Mouse (Mus musculus): ENCODE measurements around the gene Atp6v1e2. TPM values are rescaled to one million over a fixed set of nuclear protein-coding genes. Genes with fewer than 3 reads are reported as not detected.

Atp6v1e2 gene
- polyA plus RNA-seq, 2 experiments, result not detected

DNA sequence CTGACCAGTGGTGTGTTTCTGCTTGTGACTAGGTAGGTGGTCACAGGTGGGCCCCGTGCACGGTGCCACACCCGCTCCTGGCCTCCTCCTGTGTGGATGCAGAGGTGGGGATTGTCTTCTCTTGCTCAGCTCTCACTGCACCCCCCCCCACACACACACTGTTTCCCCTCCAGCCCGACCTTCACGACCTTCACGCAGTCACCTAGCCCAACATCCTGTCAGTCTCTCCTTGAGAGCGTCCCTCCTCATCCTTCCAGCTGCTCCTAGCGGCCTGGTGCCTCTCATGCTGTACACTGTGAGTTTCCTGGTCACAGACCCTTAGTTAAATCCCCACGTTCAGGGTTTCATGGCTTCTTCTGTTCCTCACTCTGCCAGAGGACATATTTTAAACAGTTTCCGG, 28.7 kb upstream of the Atp6v1e2 start:
- H3K4me2 ChIP-seq (ENCODE audit: low read depth), result no peak overlapping the region
- TF ChIP-seq CTCF (IDR thresholded peaks at IDR 0.05; ENCODE audit: low read depth), result no peak
- no peak for TF ChIP-seq EP300 (IDR thresholded peaks at IDR 0.05; ENCODE audit: low read depth)
- no peaks in the 10 kb centered on the region for H3K9me3 ChIP-seq (ENCODE audit: control insufficient read depth, low read length)
- H3K27ac ChIP-seq, result no peak overlapping the region
- 73% methylated on average over 10 of the region's 10 CpGs for WGBS (ENCODE audit: insufficient replicate concordance)
- H3K27me3 ChIP-seq (ENCODE audit: control insufficient read depth, insufficient read depth, low read length), result no peaks in the 10 kb centered on the region
- DNase-seq (ENCODE audit: low read depth in 3 of 3, low spot score in 3 of 3), result no peak
- ATAC-seq (ENCODE audit: insufficient read depth), result no peak
- no peaks in the 10 kb centered on the region for H3K36me3 ChIP-seq (replicated peaks; ENCODE audit: control insufficient read depth, insufficient read depth, low read depth)
- H3K4me1 ChIP-seq (replicated peaks; ENCODE audit: control insufficient read depth in 2 of 2, insufficient read depth in 2 of 2, low read length in 1 of 2), result peaks cover 0 to 6% of the 10 kb centered on the region in 2 experiments; a peak in 1 of 4 replicates
- H3K4me3 ChIP-seq (ENCODE audit: insufficient read depth in 1 of 2, low read depth in 2 of 2, low read length in 2 of 2), result no peak overlapping the region
- no peak overlapping the region for H3K9ac ChIP-seq (replicated peaks)

DNA sequence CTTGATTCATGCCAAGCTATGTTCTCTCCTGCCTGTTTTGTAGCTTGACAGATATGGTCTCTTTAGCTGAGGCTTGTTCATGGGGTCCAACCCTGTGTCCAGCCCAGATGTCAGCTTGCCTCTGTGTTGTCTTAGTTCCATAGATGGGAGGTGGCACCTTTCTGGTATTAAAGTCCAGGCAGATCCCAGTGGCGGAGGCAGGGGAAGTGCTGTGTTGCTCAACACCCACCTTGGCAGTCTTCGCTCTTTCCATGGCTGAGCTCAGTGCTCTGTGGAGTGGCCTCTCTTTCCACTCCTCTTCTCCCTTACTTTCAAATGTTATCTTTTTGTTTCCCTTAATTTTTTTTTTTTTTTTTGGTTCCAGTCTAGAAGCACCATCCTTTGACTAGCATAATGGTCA, 25.4 kb upstream of the Atp6v1e2 start:
- TF ChIP-seq CTCF (IDR thresholded peaks at IDR 0.05; ENCODE audit: low read depth) (no peak), EP300 (IDR thresholded peaks at IDR 0.05; ENCODE audit: low read depth) (no peak)
- Histone ChIP-seq H3K4me1 (replicated peaks; ENCODE audit: control insufficient read depth in 2 of 2, insufficient read depth in 2 of 2, low read length in 1 of 2) (peaks cover 0 to 6% of the 10 kb centered on the region in 2 experiments; a peak in 1 of 4 replicates), H3K4me2 (ENCODE audit: low read depth) (no peak overlapping the region), H3K9ac (replicated peaks) (no peak overlapping the region), H3K9me3 (ENCODE audit: control insufficient read depth, low read length) (no peaks in the 10 kb centered on the region), H3K36me3 (replicated peaks; ENCODE audit: control insufficient read depth, insufficient read depth, low read depth) (no peaks in the 10 kb centered on the region), H3K4me3 (ENCODE audit: insufficient read depth in 1 of 2, low read depth in 2 of 2, low read length in 2 of 2) (no peak overlapping the region), H3K27me3 (ENCODE audit: control insufficient read depth, insufficient read depth, low read length) (no peaks in the 10 kb centered on the region), H3K27ac (no peak overlapping the region)
- WGBS (ENCODE audit: insufficient replicate concordance), result 56% methylated on average over 2 of the region's 2 CpGs
- ATAC-seq (ENCODE audit: insufficient read depth) (no peak), DNase-seq (ENCODE audit: low read depth in 3 of 3, low spot score in 3 of 3) (no peak)

DNA sequence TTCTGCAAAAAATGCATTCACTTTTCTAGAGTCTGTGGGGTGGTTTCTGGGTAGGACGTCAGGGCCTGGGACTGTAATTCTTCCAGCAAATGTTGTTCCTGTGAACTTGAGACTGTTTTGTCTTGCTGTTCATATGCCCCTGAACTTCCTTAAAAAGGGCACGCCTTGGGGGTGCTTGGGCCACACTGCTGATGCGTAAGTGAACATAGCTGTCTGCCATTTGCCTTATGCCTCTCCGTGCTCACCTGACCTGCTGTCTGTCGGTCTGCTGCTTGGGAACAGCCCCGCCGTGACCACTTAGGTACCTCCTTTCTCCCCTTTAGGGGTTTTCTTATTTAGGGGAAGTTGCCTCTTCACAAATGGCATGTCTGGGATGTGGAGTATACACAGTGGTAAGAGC, 24.2 kb upstream of the Atp6v1e2 start:
- ATAC-seq (ENCODE audit: insufficient read depth), result no peak

DNA sequence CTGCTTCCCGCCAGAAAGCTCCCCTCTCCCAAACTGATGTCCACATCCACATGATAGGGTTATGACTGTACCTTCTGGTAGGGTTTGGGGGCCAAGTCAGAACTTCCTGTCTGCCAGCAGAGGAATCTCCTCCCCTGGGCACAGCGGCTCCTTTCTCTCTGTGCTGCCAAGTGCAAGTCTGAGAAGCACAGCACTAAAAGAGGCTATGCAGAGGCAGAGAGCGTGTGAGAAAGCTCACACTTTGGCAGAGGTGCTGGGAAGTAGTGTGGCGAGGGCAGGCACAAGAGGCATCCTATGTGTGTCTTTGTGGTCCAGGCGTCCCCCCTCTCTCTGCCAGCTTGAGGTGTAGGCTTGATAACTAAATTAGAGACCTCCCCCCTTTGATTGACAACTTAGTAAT, 23.3 kb upstream of the Atp6v1e2 start:
- TF ChIP-seq CTCF (IDR thresholded peaks at IDR 0.05; ENCODE audit: low read depth), result no peak
- Histone ChIP-seq H3K4me2 (ENCODE audit: low read depth) (no peak overlapping the region), H3K4me3 (ENCODE audit: insufficient read depth in 1 of 2, low read depth in 2 of 2, low read length in 2 of 2) (no peak overlapping the region), H3K9me3 (ENCODE audit: control insufficient read depth, low read length) (no peaks in the 10 kb centered on the region), H3K9ac (replicated peaks) (no peak overlapping the region), H3K27ac (no peak overlapping the region), H3K36me3 (replicated peaks; ENCODE audit: control insufficient read depth, insufficient read depth, low read depth) (no peaks in the 10 kb centered on the region), H3K4me1 (replicated peaks; ENCODE audit: control insufficient read depth in 2 of 2, insufficient read depth in 2 of 2, low read length in 1 of 2) (peaks cover 0 to 6% of the 10 kb centered on the region in 2 experiments; a peak in 1 of 4 replicates), H3K27me3 (ENCODE audit: control insufficient read depth, insufficient read depth, low read length) (no peaks in the 10 kb centered on the region)
- 55% methylated on average over 5 of the region's 5 CpGs for WGBS (ENCODE audit: insufficient replicate concordance)
- ATAC-seq (ENCODE audit: insufficient read depth) (no peak), DNase-seq (ENCODE audit: low read depth in 3 of 3, low spot score in 3 of 3) (no peak)

More for the DNA sequence above, 24.2 kb upstream of the Atp6v1e2 start:
- no peak overlapping the region for H3K4me2 ChIP-seq (ENCODE audit: low read depth)
- WGBS (ENCODE audit: insufficient replicate concordance), result 63% methylated on average over 7 of the region's 7 CpGs
- H3K9me3 ChIP-seq (ENCODE audit: control insufficient read depth, low read length), result no peaks in the 10 kb centered on the region
- H3K4me1 ChIP-seq (replicated peaks; ENCODE audit: control insufficient read depth in 2 of 2, insufficient read depth in 2 of 2, low read length in 1 of 2), result peaks cover 0 to 6% of the 10 kb centered on the region in 2 experiments; a peak in 1 of 4 replicates
- no peak overlapping the region for H3K27ac ChIP-seq
- H3K36me3 ChIP-seq (replicated peaks; ENCODE audit: control insufficient read depth, insufficient read depth, low read depth), result no peaks in the 10 kb centered on the region
- H3K4me3 ChIP-seq (ENCODE audit: insufficient read depth in 1 of 2, low read depth in 2 of 2, low read length in 2 of 2), result no peak overlapping the region
- TF ChIP-seq EP300 (IDR thresholded peaks at IDR 0.05; ENCODE audit: low read depth) (no peak), CTCF (IDR thresholded peaks at IDR 0.05; ENCODE audit: low read depth) (no peak)
- no peaks in the 10 kb centered on the region for H3K27me3 ChIP-seq (ENCODE audit: control insufficient read depth, insufficient read depth, low read length)
- no peak for DNase-seq (ENCODE audit: low read depth in 3 of 3, low spot score in 3 of 3)
- no peak overlapping the region for H3K9ac ChIP-seq (replicated peaks)

DNA sequence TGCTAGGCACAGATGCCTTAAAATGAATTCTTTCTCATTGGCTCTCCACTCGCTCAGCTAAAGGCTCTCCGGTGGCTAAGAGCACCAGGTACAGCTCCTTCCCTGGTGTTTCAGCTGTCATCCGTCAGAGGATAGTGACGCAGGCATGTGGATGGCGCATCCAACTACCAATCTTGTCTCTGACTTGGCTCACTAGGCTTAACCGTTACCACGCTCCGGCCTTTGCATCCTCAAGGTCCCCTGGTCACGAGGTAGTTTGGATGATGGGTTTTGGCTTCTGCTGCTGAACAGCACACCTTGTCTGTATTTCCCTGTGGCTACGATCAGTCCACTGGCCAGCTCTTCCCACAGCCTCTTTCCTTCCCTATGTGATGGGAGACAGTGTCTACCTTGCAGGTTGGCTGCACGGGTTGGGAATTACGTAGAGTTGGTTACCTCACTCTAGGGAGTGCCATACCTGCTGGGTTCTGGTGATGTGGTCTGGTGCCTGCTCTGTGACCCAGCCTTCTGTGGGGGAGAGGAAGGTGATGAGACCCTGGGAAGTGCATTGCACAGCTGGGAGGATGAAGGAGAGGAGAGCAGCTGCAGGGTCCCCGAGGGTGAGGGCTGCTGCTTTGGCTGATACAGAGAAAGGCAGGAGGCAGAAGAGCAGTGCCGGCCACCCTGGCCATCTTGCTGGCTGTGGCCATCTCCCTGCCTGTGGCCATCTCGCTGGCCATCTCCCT, 22.5 kb upstream of the Atp6v1e2 start:
- no peak overlapping the region for H3K4me2 ChIP-seq (ENCODE audit: low read depth)
- 69% methylated on average over 15 of the region's 15 CpGs for WGBS (ENCODE audit: insufficient replicate concordance)
- ATAC-seq (ENCODE audit: insufficient read depth) (no peak), DNase-seq (ENCODE audit: low read depth in 3 of 3, low spot score in 3 of 3) (no peak)
- no peaks in the 10 kb centered on the region for H3K27me3 ChIP-seq (ENCODE audit: control insufficient read depth, insufficient read depth, low read length)
- TF ChIP-seq CTCF (IDR thresholded peaks at IDR 0.05; ENCODE audit: low read depth), result no peak
- TF ChIP-seq EP300 (IDR thresholded peaks at IDR 0.05; ENCODE audit: low read depth), result no peak
- H3K9ac ChIP-seq (replicated peaks), result no peak overlapping the region
- H3K27ac ChIP-seq, result no peak overlapping the region
- no peaks in the 10 kb centered on the region for H3K9me3 ChIP-seq (ENCODE audit: control insufficient read depth, low read length)
- no peak overlapping the region for H3K4me3 ChIP-seq (ENCODE audit: insufficient read depth in 1 of 2, low read depth in 2 of 2, low read length in 2 of 2)
- peaks cover 0 to 6% of the 10 kb centered on the region in 2 experiments; a peak in 1 of 4 replicates for H3K4me1 ChIP-seq (replicated peaks; ENCODE audit: control insufficient read depth in 2 of 2, insufficient read depth in 2 of 2, low read length in 1 of 2)
- H3K36me3 ChIP-seq (replicated peaks; ENCODE audit: control insufficient read depth, insufficient read depth, low read depth), result no peaks in the 10 kb centered on the region

Measured in liver, embryonic 14.5 days (tissue).